Mouse (Mus musculus): ENCODE measurements at regions not wholly inside any gene's neighbourhood (a gene's known extent, or its start where the extent isn't known, plus 50 kb on each side); places are given as distances from the start of the nearest gene placed in this dataset.
A peak's percentile ranks its signal among the peaks of the same experiment; 100 is the strongest.

DNA sequence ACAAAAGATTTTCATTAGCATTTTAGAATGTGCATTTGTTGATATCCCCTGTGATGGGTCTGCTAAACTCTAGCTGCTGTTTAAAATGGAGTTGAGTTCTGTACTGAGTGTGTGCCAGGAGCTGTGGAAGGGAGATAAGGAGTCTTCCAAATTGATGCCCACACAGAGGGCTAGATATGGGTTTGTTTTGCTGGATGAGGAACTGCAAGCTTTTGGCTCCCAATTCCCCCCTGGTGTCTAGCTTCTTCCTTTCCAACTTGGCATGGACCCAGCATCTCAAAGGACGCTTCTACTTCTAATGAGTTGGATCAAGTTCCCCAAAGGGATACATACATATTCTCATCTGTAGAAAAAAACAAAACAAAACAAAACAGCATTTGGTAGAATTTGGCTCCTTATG lies 577.0 kb upstream of the Large1 start:
- no peak for DNase-seq

DNA sequence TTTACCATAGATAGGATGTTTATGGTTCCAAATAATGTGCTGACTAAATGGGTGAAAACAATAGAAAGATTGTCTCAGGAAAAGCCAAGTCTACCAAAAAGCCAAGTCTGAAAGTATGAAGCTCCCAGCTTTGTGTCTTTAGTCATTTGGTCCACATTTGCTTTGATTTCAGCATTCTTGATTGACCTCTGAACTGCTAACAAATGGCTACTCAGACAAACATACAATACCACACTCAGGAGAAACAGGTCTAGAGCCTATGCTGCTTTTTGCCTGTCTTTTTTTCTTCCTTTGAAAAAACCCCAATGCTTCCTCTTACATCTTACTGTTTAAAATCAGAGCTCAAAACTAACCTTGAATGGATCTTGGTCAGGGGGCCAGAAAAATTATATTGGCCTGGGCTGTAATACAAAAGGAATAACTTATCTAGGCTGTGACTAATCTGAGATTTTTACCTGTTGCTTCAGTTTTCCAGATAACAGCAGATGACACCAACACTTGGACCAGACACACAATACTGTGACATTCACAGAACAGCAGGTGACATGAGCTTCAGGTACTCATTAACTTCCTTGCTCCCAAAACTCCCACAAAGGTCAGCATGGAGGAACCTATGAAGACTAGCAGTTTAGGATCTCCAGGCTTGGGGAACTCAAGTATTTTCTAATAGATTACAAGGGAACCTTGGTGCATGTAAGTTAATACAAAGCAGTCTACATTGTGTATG lies 572.3 kb upstream of the Large1 start:
- DNase-seq, result no peak

- no peak for DNase-seq
Measured at GRCm38 (mm10) chr8:73923181-73923580, 569.8 kb upstream of the Large1 start.

DNA sequence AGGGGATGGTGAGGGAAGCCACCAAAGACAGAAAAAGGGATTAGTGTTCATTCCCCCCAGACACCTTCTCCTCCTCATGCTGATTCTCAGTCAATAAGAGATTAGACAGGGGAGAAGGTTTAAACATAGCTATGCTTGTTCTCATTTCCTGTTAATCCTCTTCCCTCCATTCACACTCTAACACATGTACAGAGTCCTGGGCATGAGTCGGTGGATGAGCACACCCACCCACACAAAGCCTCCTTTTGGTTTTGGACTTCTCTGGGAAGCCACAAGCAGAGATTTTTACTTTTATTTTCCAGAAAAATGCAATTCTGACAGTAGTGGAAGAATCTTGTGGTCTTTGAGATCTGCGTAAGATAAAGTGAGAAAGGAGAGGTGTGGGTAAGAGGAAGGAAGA lies 567.8 kb upstream of the Large1 start:
- no peak for DNase-seq

DNA sequence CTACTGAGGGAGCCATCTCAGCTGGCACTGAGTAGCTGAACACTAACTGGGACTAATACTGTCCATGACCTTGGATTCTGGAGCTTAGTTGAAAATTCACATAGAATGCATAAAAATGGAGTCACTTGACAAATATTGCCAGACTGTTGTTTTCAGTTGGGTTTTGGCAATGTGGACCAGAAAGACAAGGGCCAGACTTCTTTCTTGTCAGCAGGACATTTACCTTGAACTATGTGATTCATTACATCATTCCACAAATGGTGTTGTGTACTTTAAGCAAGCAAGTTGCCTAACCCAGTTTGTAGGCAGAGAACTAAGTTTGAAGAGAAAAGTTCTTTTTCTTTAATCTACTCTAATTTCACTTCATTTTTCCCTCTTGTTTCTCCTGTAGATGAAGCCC lies 567.2 kb upstream of the Large1 start:
- no peak for DNase-seq

GRCm38 (mm10) chr8:73905071-73905470 lies 551.7 kb upstream of the Large1 start:
- DNase-seq, result peak; percentile 75

DNA sequence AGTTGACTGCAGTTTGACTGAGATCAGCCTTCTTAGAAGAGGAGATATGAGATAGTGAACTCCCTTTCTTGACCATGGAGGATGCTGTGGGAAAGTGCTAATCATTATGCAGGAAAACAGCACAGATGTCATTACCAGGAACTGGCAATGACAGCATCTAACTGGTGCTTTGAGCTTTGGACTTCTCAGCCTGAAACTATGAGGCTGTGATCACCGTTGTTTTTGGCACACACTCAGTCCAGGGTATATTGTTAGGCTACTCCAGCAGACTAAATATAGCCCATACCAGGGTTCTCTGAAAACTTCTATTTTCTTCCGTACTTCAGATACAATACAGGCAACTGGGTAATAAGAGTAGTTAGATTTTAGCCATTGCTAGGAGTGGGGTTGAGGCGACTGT lies 550.5 kb upstream of the Large1 start:
- no peak for DNase-seq

- DNase-seq, result no peak
Measured at GRCm38 (mm10) chr8:73885976-73886375, 532.6 kb upstream of the Large1 start.

DNA sequence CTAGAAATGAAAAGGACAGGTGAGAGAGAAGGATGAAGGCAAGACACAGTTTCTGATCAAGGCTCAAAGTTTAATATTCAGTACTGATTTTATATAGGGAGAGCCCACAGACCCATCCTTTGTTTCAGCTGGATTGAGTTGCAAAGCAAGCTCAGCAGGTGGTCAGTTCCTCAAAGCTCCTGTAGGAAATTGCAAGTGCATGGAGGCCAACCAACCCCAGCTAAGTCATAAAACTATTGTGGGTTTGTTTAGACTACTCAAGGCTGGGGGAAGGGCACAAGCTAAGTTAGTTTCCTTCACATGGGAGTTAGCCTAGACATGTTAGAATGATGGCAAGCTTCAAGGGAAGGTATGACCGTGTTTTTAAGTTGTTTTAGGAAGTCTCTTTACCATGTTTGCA lies 528.3 kb upstream of the Large1 start:
- no peak for DNase-seq
